Mouse (Mus musculus): ENCODE measurements at regions not wholly inside any gene's neighbourhood (a gene's known extent, or its start where the extent isn't known, plus 50 kb on each side); places are given as distances from the start of the nearest gene placed in this dataset.

DNA sequence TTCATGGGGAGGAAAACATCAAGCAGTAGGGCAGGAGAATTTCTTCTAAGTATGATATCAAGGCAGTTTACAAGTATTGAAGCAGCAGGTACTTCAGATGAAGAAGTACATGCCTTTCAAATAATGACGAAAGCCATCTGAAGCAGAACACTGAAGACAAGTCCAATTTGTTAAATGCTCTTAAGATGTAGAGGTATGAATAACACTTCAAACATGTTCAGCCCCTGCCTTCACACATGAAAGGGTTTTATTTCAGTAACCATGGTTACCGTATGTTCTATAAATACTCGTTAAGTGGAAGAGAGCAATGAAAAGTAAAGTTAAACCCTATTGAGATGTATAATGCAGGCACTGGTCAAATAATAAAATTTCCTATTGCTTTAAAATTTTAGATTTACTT, 101.8 kb downstream of the Mospd2 start:
- DNase-seq: no peak

DNA sequence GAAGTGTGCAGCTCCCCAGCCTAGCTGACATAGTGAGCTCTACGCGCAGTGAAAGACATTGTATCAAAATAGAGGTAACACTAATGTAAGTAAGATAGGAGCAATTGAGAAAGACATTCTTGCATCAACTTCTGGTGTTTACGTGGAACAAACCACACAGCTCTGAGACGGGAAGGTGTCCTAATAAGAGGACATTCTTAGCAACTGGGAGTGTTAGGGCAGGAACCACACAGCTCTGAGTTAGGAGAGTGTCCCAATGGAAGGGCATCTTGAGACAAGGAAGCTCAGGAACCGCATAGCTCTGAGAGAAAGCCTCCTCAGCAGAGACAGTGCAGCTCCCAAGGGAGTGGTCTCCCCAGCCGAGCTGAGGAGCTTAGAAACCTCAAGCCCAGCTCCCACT, 139.8 kb downstream of the Mospd2 start:
- no peak for DNase-seq

- DNase-seq: no peak
Observed at GRCm38 (mm10) chrX:164820906-164821305, 159.3 kb downstream of the Mospd2 start.

GRCm38 (mm10) chrX:164787293-164787692, 192.9 kb downstream of the Mospd2 start:
- DNase-seq: peak; percentile 10

GRCm38 (mm10) chrX:164764919-164765318, 215.3 kb downstream of the Mospd2 start:
- DNase-seq: no peak

DNA sequence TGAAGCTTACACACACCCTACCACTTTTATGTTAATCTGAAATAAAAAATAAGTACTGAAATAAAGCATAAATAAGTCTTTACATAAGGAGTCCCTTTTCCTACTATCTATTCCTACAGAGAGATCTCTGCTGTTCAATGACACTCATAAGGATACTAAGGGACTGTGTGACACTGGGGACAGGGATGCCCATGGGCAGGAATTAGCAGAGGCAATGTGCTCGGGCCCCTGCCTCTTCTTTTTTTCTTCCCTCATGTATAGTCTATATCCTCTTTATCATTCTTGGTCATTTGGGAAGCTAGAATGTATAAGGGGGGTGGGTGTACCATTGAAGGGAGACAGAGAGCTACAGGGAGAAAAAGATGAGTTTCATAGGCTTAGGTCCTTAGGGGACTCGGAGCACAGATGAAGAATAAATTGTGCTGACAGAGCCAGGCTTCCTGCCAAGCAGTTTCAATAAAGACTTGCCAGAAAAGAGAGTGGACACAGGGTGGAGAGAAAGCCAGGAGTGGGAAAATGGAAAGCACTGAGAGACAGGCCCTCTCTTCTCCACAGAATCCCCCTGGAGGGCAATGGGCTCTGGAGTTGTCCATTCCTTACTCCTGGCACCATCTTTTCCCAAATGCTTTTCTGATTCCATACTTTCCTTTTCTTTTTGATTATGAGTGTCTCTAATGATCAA, 216.3 kb downstream of the Mospd2 start:
- DNase-seq: peak; percentile 6

- no peak for DNase-seq
Observed at GRCm38 (mm10) chrX:164745552-164746217, 234.5 kb downstream of the Mospd2 start.

Data from adrenal gland, postnatal 14 days (tissue).